Mouse (Mus musculus): ENCODE data around the gene A630095N17Rik. TPM values are rescaled to one million over a fixed set of nuclear protein-coding genes. Genes with fewer than 3 reads are reported as not detected.
A peak's percentile ranks its signal among the peaks of the same experiment; 100 is the strongest.

The A630095N17Rik gene
- polyA plus RNA-seq, 1 experiment from 2014 or later = not detected

GRCm38 (mm10) chr1:75191258-75191621 is 40.7 kb downstream of the A630095N17Rik start:
- H3K9me3 ChIP-seq (replicated peaks; ENCODE audit: control insufficient read depth, low read length, poor library complexity, severe bottlenecking) = no peaks in the 10 kb centered on the region
- peaks cover 24% of the 10 kb centered on the region for H3K4me1 ChIP-seq (ENCODE audit: control insufficient read depth, insufficient read depth, low read length)
- H3K4me3 ChIP-seq (ENCODE audit: low read depth, low read length) = peak overlapping the region; percentile 78
- H3K27me3 ChIP-seq (ENCODE audit: control insufficient read depth, insufficient read depth, low read depth, low read length) = no peaks in the 10 kb centered on the region
- peak overlapping the region; percentile 81 for H3K4me2 ChIP-seq (ENCODE audit: low read length)
- WGBS = 38% methylated on average over 5 of the region's 5 CpGs
- ATAC-seq = no peak
- peak overlapping the region; percentile 98 for H3K27ac ChIP-seq (ENCODE audit: low read length)
- peaks cover 22% of the 10 kb centered on the region for H3K36me3 ChIP-seq (ENCODE audit: control insufficient read depth, insufficient read depth, low read length)
- H3K9ac ChIP-seq (ENCODE audit: low read depth, low read length) = peak overlapping the region; percentile 90

GRCm38 (mm10) chr1:75190577-75190976 is 41.3 kb downstream of the A630095N17Rik start:
- no peaks in the 10 kb centered on the region for H3K9me3 ChIP-seq (replicated peaks; ENCODE audit: control insufficient read depth, low read length, poor library complexity, severe bottlenecking)
- peaks cover 23% of the 10 kb centered on the region for H3K36me3 ChIP-seq (ENCODE audit: control insufficient read depth, insufficient read depth, low read length)
- no peak overlapping the region for H3K27ac ChIP-seq (ENCODE audit: low read length)
- H3K4me2 ChIP-seq (ENCODE audit: low read length) = peak overlapping the region; percentile 81
- H3K4me3 ChIP-seq (ENCODE audit: low read depth, low read length) = no peak overlapping the region
- no peaks in the 10 kb centered on the region for H3K27me3 ChIP-seq (ENCODE audit: control insufficient read depth, insufficient read depth, low read depth, low read length)
- WGBS = 79% methylated on average over 2 of the region's 2 CpGs
- H3K4me1 ChIP-seq (ENCODE audit: control insufficient read depth, insufficient read depth, low read length) = peaks cover 24% of the 10 kb centered on the region
- H3K9ac ChIP-seq (ENCODE audit: low read depth, low read length) = peak overlapping the region; percentile 90; the same call in 1 of the 2 replicates
- ATAC-seq = no peak

GRCm38 (mm10) chr1:75187914-75188483 is 43.9 kb downstream of the A630095N17Rik start:
- no peak overlapping the region for H3K27ac ChIP-seq (ENCODE audit: low read length)
- H3K4me1 ChIP-seq (ENCODE audit: control insufficient read depth, insufficient read depth, low read length) = peaks cover 18% of the 10 kb centered on the region
- no peak overlapping the region for H3K4me3 ChIP-seq (ENCODE audit: low read depth, low read length)
- no peaks in the 10 kb centered on the region for H3K9me3 ChIP-seq (replicated peaks; ENCODE audit: control insufficient read depth, low read length, poor library complexity, severe bottlenecking)
- peaks cover 37% of the 10 kb centered on the region for H3K36me3 ChIP-seq (ENCODE audit: control insufficient read depth, insufficient read depth, low read length)
- H3K9ac ChIP-seq (ENCODE audit: low read depth, low read length) = no peak overlapping the region
- no peak for ATAC-seq
- 84% methylated on average over 2 of the region's 2 CpGs for WGBS
- H3K27me3 ChIP-seq (ENCODE audit: control insufficient read depth, insufficient read depth, low read depth, low read length) = no peaks in the 10 kb centered on the region
- no peak overlapping the region for H3K4me2 ChIP-seq (ENCODE audit: low read length)

- Histone ChIP-seq H3K36me3 (ENCODE audit: control insufficient read depth, insufficient read depth, low read length) (peaks cover 44% of the 10 kb centered on the region), H3K4me2 (ENCODE audit: low read length) (no peak overlapping the region), H3K9me3 (replicated peaks; ENCODE audit: control insufficient read depth, low read length, poor library complexity, severe bottlenecking) (no peaks in the 10 kb centered on the region), H3K4me3 (ENCODE audit: low read depth, low read length) (no peak overlapping the region), H3K27ac (ENCODE audit: low read length) (no peak overlapping the region), H3K4me1 (ENCODE audit: control insufficient read depth, insufficient read depth, low read length) (peaks cover 14% of the 10 kb centered on the region), H3K9ac (ENCODE audit: low read depth, low read length) (no peak overlapping the region), H3K27me3 (ENCODE audit: control insufficient read depth, insufficient read depth, low read depth, low read length) (no peaks in the 10 kb centered on the region)
- ATAC-seq = no peak
Measured at GRCm38 (mm10) chr1:75187126-75187525, 44.8 kb downstream of the A630095N17Rik start.

GRCm38 (mm10) chr1:75185495-75185894 is 46.4 kb downstream of the A630095N17Rik start:
- no peak overlapping the region for H3K27ac ChIP-seq (ENCODE audit: low read length)
- peaks cover 50% of the 10 kb centered on the region for H3K36me3 ChIP-seq (ENCODE audit: control insufficient read depth, insufficient read depth, low read length)
- no peak overlapping the region for H3K4me2 ChIP-seq (ENCODE audit: low read length)
- WGBS = 91% methylated on average over 11 of the region's 11 CpGs
- no peak overlapping the region for H3K4me3 ChIP-seq (ENCODE audit: low read depth, low read length)
- H3K9ac ChIP-seq (ENCODE audit: low read depth, low read length) = no peak overlapping the region
- peaks cover 8% of the 10 kb centered on the region for H3K4me1 ChIP-seq (ENCODE audit: control insufficient read depth, insufficient read depth, low read length)
- no peak for ATAC-seq
- H3K27me3 ChIP-seq (ENCODE audit: control insufficient read depth, insufficient read depth, low read depth, low read length) = no peaks in the 10 kb centered on the region
- no peaks in the 10 kb centered on the region for H3K9me3 ChIP-seq (replicated peaks; ENCODE audit: control insufficient read depth, low read length, poor library complexity, severe bottlenecking)

GRCm38 (mm10) chr1:75182160-75182559 is 49.7 kb downstream of the A630095N17Rik start:
- WGBS = 65% methylated on average over 4 of the region's 4 CpGs
- no peak overlapping the region for H3K4me3 ChIP-seq (ENCODE audit: low read depth, low read length)
- no peak overlapping the region for H3K27ac ChIP-seq (ENCODE audit: low read length)
- H3K9me3 ChIP-seq (replicated peaks; ENCODE audit: control insufficient read depth, low read length, poor library complexity, severe bottlenecking) = no peaks in the 10 kb centered on the region
- no peaks in the 10 kb centered on the region for H3K27me3 ChIP-seq (ENCODE audit: control insufficient read depth, insufficient read depth, low read depth, low read length)
- H3K4me1 ChIP-seq (ENCODE audit: control insufficient read depth, insufficient read depth, low read length) = peaks cover 18% of the 10 kb centered on the region
- ATAC-seq = no peak
- H3K36me3 ChIP-seq (ENCODE audit: control insufficient read depth, insufficient read depth, low read length) = peaks cover 43% of the 10 kb centered on the region
- H3K4me2 ChIP-seq (ENCODE audit: low read length) = no peak overlapping the region
- H3K9ac ChIP-seq (ENCODE audit: low read depth, low read length) = no peak overlapping the region

GRCm38 (mm10) chr1:75181377-75181870 is 50.5 kb downstream of the A630095N17Rik start:
- no peaks in the 10 kb centered on the region for H3K27me3 ChIP-seq (ENCODE audit: control insufficient read depth, insufficient read depth, low read depth, low read length)
- no peaks in the 10 kb centered on the region for H3K9me3 ChIP-seq (replicated peaks; ENCODE audit: control insufficient read depth, low read length, poor library complexity, severe bottlenecking)
- H3K4me2 ChIP-seq (ENCODE audit: low read length) = no peak overlapping the region
- H3K36me3 ChIP-seq (ENCODE audit: control insufficient read depth, insufficient read depth, low read length) = peaks cover 46% of the 10 kb centered on the region
- no peak overlapping the region for H3K9ac ChIP-seq (ENCODE audit: low read depth, low read length)
- H3K27ac ChIP-seq (ENCODE audit: low read length) = no peak overlapping the region
- no peak for ATAC-seq
- no peak overlapping the region for H3K4me3 ChIP-seq (ENCODE audit: low read depth, low read length)
- 85% methylated on average over 4 of the region's 4 CpGs for WGBS
- H3K4me1 ChIP-seq (ENCODE audit: control insufficient read depth, insufficient read depth, low read length) = peaks cover 18% of the 10 kb centered on the region

GRCm38 (mm10) chr1:75180741-75181140 is 51.2 kb downstream of the A630095N17Rik start:
- Histone ChIP-seq H3K27ac (ENCODE audit: low read length) (no peak overlapping the region), H3K9me3 (replicated peaks; ENCODE audit: control insufficient read depth, low read length, poor library complexity, severe bottlenecking) (no peaks in the 10 kb centered on the region), H3K27me3 (ENCODE audit: control insufficient read depth, insufficient read depth, low read depth, low read length) (no peaks in the 10 kb centered on the region), H3K4me1 (ENCODE audit: control insufficient read depth, insufficient read depth, low read length) (peaks cover 18% of the 10 kb centered on the region), H3K36me3 (ENCODE audit: control insufficient read depth, insufficient read depth, low read length) (peaks cover 42% of the 10 kb centered on the region), H3K9ac (ENCODE audit: low read depth, low read length) (no peak overlapping the region), H3K4me3 (ENCODE audit: low read depth, low read length) (peak overlapping the region; percentile 61), H3K4me2 (ENCODE audit: low read length) (peak overlapping the region; percentile 100)
- ATAC-seq = peak; percentile 7; the same call in 1 of the 2 replicates
- WGBS = 37% methylated on average over 7 of the region's 7 CpGs

GRCm38 (mm10) chr1:75180105-75180590 is 51.8 kb downstream of the A630095N17Rik start, which contains the start of gene Abcb6:
TSS of gene Abcb6 (minus strand) at chr1:75180392.
- H3K9me3 ChIP-seq (replicated peaks; ENCODE audit: control insufficient read depth, low read length, poor library complexity, severe bottlenecking) = no peaks in the 10 kb centered on the region
- H3K4me3 ChIP-seq (ENCODE audit: low read depth, low read length) = peak within 1 kb of the TSS; percentile 61
- H3K27ac ChIP-seq (ENCODE audit: low read length) = peak within 1 kb of the TSS; percentile 45
- peak within 1 kb of the TSS; percentile 100 for H3K4me2 ChIP-seq (ENCODE audit: low read length)
- WGBS = 0% methylated on average over 31 of the region's 31 CpGs
- H3K36me3 ChIP-seq (ENCODE audit: control insufficient read depth, insufficient read depth, low read length) = peaks cover 43% of the 10 kb centered on the region
- H3K9ac ChIP-seq (ENCODE audit: low read depth, low read length) = peak within 1 kb of the TSS; percentile 70
- no peaks in the 10 kb centered on the region for H3K27me3 ChIP-seq (ENCODE audit: control insufficient read depth, insufficient read depth, low read depth, low read length)
- ATAC-seq = peak; percentile 95
- peaks cover 18% of the 10 kb centered on the region for H3K4me1 ChIP-seq (ENCODE audit: control insufficient read depth, insufficient read depth, low read length)
